Mouse (Mus musculus): ENCODE measurements around the gene Tmem132b.

Gene Tmem132b

DNA sequence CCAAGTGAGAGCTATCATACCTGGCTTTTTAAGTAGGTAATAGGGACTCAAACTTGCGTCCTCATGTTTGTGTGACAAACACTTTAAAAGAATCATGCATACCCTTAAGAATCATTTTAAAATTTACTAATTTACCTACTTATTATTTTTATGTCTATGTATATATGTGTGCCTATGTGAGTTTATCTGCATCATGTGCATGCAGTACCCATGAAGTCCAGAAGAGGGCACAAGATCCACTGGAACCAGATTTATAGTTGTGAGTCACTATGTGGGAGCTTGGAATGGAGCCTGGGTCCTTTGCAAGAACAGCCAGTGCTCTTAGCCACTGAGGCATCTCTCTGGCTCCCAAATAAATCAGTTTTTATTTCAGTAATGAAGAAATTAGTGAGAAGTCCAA, 85.5 kb downstream of the Tmem132b start:
- in situ Hi-C loops (cut with MboI; ENCODE audit: low pct_unique_long_range_greater_than_20kb in 1 of 2, low sequenced_read_pairs in 2 of 2, unreplicated experiment in 1 of 2), result no loop called here

DNA sequence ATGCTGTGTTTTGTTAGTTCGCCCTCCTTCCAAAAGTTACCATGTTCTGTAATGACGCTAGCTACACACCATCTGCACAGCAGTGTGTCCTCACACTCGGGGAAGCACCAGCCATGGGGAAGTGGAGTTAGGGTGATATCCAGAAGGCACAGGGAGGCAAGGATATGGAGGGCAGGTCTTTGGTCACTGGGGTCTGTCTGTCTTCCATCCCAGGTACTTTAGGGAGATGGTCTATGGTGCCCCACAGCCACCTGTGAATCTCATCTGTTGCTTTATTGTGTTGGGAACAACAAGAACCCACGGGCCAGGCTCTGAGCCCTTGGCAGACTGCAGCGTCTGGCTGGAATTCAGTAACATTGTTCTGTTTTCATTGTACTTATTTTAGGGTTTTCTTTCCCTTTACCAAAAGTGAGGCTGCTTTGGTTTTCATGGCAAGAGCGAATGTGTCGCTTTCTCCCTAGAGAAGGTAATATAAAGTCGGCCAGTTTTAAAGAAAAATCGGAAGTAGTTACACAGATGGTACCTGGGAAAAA, 96.3 kb downstream of the Tmem132b start:
- in situ Hi-C loops (cut with MboI; ENCODE audit: low pct_unique_long_range_greater_than_20kb in 1 of 2, low sequenced_read_pairs in 2 of 2, unreplicated experiment in 1 of 2), result no loop called here

DNA sequence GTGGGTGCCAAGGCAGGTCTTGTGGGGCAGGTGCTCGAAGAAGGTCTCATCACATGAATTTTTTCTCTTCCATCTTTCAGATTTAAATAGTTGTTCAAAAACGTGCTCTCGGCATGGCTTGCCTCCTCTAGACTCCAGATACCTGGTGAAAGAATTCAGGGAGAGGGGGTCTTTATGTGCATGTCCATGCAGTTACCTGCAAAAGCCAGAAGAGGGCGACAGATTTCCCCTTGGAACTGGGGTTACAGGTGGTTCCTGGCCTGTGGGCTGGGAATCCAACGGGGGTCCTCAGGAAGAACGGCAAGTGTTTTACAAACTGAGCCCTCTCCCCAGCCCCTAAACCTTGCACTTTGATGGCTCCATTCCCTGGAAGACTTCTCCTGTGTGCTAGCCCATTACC, 103.1 kb downstream of the Tmem132b start:
- in situ Hi-C loops (cut with MboI; ENCODE audit: low pct_unique_long_range_greater_than_20kb in 1 of 2, low sequenced_read_pairs in 2 of 2, unreplicated experiment in 1 of 2), result no loop called here

DNA sequence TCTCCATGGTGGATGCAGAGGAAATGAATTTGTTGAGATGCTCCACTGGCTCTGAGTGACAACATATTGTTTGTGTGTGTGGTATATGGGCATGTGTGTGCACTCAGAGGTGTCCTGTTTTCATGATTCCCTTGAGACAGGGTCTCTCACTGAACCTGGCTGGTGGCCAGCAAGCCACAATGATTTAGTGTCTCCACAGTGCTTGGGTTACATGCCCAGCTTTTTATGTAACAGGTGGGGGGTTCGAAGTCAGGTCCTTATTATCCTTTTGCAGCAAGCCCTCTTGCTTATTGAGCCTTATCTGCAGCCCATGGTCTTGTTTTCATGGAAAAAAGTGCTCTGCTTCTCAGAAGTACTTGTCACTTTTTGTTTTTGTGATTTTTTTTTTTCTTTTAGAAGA, 109.4 kb downstream of the Tmem132b start:
- in situ Hi-C loops (cut with MboI; ENCODE audit: low pct_unique_long_range_greater_than_20kb in 1 of 2, low sequenced_read_pairs in 2 of 2, unreplicated experiment in 1 of 2), result no loop called here

DNA sequence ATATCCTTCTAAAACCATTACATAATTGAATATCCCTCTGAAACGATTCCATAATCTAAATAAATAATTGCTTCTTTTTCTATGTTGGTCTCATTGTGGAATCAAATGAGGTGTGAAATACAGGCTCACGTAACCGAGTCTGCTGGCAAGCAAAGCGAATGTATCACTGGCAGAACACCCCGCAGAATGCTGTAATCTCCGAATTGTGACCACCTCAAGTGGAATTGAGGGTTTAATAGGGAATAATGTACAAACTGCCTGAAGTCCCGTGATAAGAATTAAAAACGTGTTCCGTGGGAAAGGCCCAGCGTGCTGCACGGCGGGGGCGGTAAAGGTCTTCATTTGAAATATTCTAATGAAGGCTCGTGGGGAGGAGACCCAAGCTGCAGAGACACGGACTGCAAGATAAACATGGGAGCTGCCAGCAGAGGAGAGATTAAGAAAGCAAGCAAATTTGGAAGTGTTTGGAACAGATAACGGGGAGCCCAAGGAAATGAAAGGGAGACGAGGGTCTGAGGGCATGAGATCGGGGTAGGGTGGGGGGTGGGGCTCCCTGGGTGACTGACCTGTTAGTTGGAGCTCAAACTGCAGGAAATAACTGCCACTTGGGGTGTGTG, 110.1 kb downstream of the Tmem132b start:
- in situ Hi-C loops (cut with MboI; ENCODE audit: low pct_unique_long_range_greater_than_20kb in 1 of 2, low sequenced_read_pairs in 2 of 2, unreplicated experiment in 1 of 2), result no loop called here

DNA sequence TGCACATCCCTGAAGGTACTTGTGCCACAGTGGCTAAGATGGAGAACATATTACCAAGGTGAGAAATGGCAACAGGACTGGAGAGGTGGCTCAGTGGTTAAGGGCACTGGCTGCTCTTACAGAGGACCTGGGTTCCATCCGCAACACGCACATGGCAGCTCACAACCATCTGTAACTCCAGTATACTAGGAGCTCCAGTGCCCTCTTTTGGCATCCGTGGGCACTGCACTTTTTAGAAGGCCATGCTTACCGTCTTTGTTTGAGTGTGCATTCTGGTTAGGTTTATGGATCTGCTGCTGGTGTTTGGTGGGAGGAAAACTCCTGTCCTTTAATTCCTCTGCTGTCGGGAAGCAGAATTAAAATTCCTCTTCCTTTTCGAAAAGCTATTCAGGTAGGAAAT, 116.7 kb downstream of the Tmem132b start:
- in situ Hi-C loops (cut with MboI; ENCODE audit: low pct_unique_long_range_greater_than_20kb in 1 of 2, low sequenced_read_pairs in 2 of 2, unreplicated experiment in 1 of 2), result no loop called here

DNA sequence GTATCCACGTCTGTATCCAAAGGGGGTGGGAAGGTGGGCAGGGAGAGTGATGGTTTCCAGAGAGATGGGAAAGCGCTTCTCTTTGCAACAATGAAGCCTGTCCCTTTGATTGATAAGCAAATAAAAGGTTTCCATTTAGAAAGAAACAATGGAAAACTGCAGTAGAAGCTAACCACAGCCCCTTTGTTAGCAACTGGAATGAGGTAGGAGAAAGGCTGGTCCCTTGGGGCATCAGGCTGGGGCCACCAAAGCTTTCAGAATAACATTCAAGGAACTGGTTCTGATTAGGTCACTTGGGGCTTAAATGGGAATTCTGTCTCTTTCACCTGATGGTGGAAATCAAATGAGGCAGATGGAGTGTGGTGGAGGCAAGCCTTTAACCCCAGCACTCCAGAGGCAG, 118.4 kb downstream of the Tmem132b start:
- in situ Hi-C loops (cut with MboI; ENCODE audit: low pct_unique_long_range_greater_than_20kb in 1 of 2, low sequenced_read_pairs in 2 of 2, unreplicated experiment in 1 of 2), result no loop called here

DNA sequence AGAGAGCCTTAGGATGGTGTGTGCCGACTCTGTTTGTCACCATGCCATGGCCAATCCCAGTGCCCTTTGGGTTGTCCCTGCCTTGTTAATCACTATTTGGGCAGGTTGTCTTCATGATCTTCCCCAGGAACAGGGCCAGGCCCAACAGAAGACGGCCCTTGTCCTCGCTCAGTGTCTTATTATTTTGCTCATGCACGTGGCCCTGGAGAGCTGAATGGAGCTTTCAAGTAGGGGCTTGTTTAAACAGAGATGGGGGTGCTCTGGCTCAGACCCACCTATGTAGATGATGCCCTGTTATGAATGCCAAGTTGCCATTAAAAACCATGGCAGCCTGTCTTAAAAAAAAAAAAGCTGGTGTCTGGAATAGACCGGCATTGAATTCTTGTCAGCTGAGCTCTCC, 126.5 kb downstream of the Tmem132b start:
- in situ Hi-C loops (cut with MboI; ENCODE audit: low pct_unique_long_range_greater_than_20kb in 1 of 2, low sequenced_read_pairs in 2 of 2, unreplicated experiment in 1 of 2), result no loop called here

DNA sequence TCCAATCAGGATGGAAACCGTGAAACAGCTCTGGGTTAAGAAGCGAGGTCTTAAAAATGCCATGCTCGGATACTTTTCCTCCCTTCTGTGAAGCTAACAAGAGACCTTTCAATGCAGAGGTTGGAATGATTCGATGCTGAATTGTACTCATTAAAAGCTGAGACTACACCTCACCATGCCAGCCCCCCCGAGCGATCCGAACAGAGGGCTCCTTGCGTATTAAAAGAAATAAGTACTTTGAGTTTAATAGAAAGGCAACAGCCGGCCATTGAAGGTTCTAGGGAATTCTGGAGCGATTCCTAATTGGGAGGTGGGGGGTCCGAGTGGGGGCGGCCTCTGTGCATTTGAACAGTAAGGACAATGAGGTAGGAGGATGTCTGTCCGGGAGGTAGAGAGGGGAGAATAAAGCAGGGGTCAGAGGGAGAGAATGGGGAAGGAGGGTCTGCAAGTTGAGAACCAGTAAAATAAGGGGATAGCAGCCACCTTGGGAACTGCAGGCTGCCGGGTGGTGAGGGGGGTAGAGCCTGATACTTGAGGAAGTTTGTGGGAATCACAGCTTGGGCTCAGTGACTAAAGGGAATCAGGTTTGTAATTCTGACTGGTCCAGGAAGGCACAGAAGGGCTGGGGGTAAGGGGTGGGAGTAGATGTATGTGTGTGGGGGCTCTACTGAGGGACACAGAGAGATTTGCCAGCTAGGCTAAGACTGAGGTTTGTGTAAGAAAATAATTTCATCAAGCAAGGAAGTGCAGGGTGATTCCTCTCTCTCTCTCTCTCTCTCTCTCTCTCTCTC, 127.6 kb downstream of the Tmem132b start:
- in situ Hi-C loops (cut with MboI; ENCODE audit: low pct_unique_long_range_greater_than_20kb in 1 of 2, low sequenced_read_pairs in 2 of 2, unreplicated experiment in 1 of 2), result no loop called here

DNA sequence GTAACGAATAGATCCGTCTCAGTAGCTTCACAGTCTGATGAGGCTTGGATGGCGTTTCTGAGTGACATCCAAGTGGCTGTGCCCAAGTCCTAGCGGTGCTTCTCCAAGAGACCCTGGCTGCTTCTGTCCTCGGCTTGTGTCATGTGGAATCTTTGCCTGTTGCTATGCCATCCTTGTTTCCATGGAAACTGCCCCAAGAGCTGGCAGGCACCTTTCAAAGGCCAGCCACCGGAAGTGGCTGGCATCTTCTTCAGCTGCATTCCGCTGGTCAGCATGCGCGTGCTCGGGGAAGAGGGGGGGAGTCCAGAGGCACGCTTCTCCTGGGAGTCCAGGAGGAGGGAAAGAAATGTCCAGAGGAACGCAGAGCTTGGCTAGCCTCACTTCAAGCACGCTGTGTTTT, 144.0 kb downstream of the Tmem132b start:
- in situ Hi-C loops (cut with MboI; ENCODE audit: low pct_unique_long_range_greater_than_20kb in 1 of 2, low sequenced_read_pairs in 2 of 2, unreplicated experiment in 1 of 2), result no loop called here

DNA sequence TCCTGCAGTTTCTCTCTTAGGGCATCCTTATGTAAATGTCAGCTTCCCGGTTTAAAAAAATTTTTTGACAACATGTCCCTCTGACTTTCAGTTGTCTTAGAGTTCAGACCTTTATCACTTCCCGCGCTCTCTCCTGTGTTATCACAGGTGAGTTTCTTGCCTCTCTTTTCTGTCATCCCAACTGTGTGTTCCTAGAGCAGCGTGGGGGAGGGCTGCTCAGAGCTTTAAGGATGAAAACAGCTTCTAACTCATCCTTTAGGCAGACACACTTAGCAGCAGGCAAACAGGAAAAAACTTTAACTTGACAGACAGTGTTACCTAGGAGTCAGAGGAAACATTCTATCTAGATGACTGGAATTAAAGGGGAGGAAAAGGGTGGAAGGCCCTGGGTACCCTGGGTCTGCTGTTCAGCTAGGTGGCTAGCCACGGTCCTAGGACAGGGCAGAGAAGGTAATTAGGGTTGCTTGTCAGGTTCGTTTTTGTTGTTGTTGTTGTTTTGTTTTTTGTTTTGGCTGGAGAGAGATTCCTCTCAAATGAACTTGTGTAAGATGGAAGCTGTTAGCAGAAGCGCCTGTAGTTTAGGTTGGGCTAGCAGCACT, 144.6 kb downstream of the Tmem132b start:
- in situ Hi-C loops (cut with MboI; ENCODE audit: low pct_unique_long_range_greater_than_20kb in 1 of 2, low sequenced_read_pairs in 2 of 2, unreplicated experiment in 1 of 2), result no loop called here

DNA sequence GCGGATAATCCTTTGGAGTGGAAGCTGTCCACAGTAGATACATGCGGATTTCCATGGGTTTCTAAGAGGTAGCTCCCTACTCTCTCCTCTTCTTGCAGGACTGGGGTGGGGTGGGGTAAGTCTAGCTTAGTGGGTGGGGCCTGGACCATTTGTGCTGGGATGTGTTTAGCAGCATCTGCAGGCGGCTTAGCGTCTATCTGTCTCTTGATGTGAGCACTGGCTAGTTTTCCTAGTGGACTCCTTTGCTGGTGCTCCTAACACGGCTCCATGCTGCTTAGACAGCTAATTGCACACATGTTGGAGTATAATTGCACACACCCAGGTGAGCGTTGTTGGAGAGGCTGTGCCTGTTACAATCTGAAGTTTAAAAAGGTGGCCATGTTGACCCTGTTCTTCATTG, 149.3 kb downstream of the Tmem132b start:
- in situ Hi-C loops (cut with MboI; ENCODE audit: low pct_unique_long_range_greater_than_20kb in 1 of 2, low sequenced_read_pairs in 2 of 2, unreplicated experiment in 1 of 2), result no loop called here

DNA sequence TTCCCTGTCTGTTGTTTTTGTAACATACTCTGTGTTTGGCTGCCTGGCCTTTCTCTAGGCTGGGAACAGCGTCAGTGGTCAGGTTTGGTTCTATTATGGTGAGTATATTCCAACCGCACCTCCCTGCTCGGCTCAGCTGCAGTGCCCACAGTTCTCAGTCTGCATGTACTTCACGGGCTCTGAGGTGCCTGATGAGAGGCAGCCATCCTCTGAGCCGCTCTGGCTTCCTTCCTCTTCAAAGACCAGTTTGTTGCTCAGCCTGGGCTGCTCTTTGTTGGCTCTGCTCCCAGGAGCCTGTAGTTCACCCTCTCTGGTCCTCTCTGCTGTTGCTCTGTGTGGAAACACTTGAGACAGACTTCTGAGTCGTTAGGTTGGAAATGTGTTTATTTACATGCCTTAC, 151.9 kb downstream of the Tmem132b start:
- in situ Hi-C loops (cut with MboI; ENCODE audit: low pct_unique_long_range_greater_than_20kb in 1 of 2, low sequenced_read_pairs in 2 of 2, unreplicated experiment in 1 of 2), result no loop called here

DNA sequence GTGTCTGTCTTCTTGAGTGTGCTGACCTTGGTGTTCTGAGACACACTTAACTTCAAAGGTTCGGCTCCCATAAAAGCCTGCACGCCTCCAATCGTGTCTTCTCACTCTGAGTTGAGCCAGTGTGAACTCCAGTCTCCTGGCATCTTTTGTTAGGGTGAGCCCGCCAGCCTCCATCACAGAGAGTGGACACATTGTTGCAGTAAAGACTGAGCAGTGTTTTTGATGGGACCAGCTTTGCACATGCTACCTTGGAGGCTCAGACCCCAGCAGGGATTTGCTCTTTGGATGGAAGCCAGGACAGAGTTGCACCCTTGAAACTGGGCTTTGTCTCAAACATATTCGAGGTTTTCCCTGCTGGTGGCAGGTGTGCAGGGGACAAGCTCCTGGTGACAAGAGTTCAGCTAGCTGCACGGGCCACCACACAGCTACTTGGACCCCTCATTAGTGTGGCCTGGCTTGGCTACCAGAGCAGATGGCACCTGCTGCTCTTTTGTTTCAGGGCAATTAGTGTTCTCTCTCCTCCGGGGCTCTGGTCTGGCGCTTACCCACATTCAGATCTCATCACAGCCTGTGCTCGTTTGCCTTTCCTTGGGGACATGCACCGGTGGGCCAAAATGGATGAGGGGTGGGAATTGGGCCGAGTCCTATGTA, 154.2 kb downstream of the Tmem132b start:
- in situ Hi-C loops (cut with MboI; ENCODE audit: low pct_unique_long_range_greater_than_20kb in 1 of 2, low sequenced_read_pairs in 2 of 2, unreplicated experiment in 1 of 2), result no loop called here

DNA sequence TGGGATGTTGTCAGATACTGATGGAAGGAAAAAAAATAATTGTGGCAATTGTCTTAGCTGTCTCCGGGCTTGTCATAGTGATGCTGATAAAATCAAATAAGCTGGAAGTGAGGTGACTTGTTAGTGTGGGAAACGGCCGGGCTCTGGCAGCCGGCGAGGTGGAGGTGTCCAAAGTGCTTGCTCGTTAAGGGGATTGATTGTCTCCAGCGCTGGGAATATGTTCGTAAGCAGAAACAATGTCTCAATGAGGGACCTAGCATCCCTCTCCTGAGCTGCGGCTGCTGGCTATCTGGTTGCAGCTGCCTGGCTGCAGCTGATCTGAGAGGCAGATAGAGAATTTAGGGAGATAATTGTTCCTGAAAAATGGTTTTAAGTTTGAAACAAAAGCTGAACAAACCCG, 161.0 kb downstream of the Tmem132b start:
- in situ Hi-C loops (cut with MboI; ENCODE audit: low pct_unique_long_range_greater_than_20kb in 1 of 2, low sequenced_read_pairs in 2 of 2, unreplicated experiment in 1 of 2), result no loop called here

DNA sequence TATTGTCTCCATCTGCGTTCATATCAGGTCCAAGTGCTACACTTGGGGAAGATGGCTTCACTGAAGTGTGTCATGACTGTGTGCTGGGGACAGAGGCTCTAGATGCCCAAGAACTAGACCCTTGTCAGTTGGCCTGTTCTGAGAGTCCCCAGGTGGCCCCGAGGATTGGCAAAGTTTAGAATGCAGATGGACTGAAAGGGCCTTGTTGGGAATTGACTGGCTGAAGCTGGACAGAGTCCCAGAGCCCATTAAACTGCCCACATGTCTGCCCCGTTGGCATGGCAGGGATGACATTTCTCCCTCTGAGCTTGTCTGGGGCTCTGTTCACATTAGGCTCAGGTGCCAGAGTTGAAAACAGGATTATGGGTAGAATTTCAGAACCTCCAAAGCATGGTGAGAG, 167.8 kb downstream of the Tmem132b start:
- in situ Hi-C loops (cut with MboI; ENCODE audit: low pct_unique_long_range_greater_than_20kb in 1 of 2, low sequenced_read_pairs in 2 of 2, unreplicated experiment in 1 of 2), result no loop called here

DNA sequence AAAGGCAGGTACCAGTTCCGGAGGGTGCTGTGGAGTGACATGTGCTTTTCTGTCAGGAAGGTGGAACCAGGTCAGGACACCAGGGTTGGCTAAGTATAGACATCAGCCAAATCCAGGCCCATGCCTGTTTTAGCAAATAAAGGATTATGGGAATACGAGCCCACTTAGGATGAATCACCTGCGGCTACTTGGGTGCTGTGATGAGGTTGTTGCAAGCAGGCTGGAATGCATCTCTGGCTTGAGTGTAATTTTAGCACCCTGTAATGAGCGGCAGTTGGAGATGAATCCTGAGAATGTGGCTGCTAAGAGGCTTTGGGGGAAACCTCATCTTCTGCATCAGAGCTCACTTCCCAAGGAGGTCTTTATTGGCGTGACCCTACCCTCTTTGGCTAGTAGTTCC, 168.7 kb downstream of the Tmem132b start:
- in situ Hi-C loops (cut with MboI; ENCODE audit: low pct_unique_long_range_greater_than_20kb in 1 of 2, low sequenced_read_pairs in 2 of 2, unreplicated experiment in 1 of 2), result no loop called here

DNA sequence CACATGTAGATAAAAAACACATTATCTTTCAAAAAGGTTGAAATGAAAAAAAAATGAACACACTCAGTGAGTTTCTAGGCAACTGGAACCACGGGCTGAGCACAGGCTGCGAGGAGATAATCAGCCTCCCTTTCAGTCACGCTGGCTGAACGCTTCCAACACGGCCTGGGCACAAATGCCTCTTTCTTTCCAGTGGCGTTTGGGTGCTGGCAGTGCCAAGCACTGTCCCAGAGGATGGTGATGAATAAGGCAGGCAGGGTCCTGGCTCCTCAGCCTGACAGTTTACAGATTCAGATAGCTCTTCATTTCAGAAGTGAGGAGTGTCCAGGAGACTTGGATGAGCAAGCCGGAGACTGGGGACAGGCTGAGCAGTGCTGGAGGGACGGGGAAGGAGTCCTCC, 173.8 kb downstream of the Tmem132b start:
- in situ Hi-C loops (cut with MboI; ENCODE audit: low pct_unique_long_range_greater_than_20kb in 1 of 2, low sequenced_read_pairs in 2 of 2, unreplicated experiment in 1 of 2), result no loop called here

DNA sequence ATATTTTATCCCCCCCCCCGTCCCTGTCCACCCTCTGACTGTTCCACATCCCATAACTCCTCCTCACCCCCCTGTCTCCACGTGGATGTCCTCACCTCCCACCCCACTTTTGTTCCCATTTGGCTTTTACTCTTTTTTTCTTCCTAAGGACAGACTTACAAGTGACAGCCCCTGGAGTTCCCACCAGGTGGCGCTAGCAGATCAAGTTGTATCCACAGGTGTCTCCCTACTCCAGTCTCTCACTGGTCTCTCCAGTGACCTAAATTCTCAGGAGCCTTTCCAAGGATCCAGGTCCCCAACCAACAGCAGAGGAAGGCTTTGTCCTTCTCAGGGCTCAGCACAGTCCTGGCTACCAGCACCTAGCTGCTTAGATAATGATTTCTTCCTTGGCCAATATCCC, 177.6 kb downstream of the Tmem132b start:
- in situ Hi-C loops (cut with MboI; ENCODE audit: low pct_unique_long_range_greater_than_20kb in 1 of 2, low sequenced_read_pairs in 2 of 2, unreplicated experiment in 1 of 2), result no loop called here

All from mouse embryonic stem cell (cell line).